Mouse (Mus musculus): ENCODE measurements at regions not wholly inside any gene's neighbourhood (a gene's known extent, or its start where the extent isn't known, plus 50 kb on each side); places are given as distances from the start of the nearest gene placed in this dataset.

DNA sequence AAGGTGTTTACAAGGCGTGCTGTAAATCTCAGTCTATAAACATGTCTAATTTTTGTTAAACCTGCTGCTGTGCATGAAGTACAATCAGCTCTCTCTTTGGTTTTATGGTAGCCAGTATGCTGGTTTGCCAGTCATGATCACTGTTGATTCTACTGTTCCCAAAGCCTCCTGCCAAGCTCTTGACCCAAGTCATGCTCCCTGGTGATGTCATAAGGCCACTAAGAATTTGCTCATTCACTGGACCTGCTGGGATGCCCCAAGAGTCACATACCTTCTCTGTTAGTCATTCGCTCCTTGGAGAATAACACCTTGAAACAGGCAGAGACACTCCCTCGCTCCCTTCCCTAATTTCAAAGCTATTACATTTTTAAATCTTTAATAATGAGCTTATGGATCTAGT is 207.2 kb downstream of the Npr3 start:
- DNase-seq, result no peak
- TF ChIP-seq POLR2A (IDR thresholded peaks at IDR 0.05; ENCODE audit: insufficient read depth, low read depth, low read length), result no peak
- no peak for TF ChIP-seq CTCF (IDR thresholded peaks at IDR 0.05)
- no peak for TF ChIP-seq EP300 (IDR thresholded peaks at IDR 0.05; ENCODE audit: insufficient read depth, low read depth, low read length)
- Histone ChIP-seq H3K27ac (no peak overlapping the region), H3K27me3 (ENCODE audit: control insufficient read depth, insufficient read depth, low read length) (no peaks in the 10 kb centered on the region), H3K9ac (ENCODE audit: low read depth, low read length) (no peak overlapping the region), H3K4me1 (ENCODE audit: control insufficient read depth, insufficient read depth, low read length) (peaks cover 1% of the 10 kb centered on the region), H3K79me2 (replicated peaks; ENCODE audit: control insufficient read depth, insufficient read depth, low read length) (no peaks in the 10 kb centered on the region), H3K36me3 (ENCODE audit: control insufficient read depth, insufficient read depth, low read length) (no peaks in the 10 kb centered on the region), H3K4me3 (no peak overlapping the region)
- intact Hi-C loops (cut with DNase I), result no loop called here
- WGBS, result 95% methylated on average over 3 of the region's 3 CpGs

DNA sequence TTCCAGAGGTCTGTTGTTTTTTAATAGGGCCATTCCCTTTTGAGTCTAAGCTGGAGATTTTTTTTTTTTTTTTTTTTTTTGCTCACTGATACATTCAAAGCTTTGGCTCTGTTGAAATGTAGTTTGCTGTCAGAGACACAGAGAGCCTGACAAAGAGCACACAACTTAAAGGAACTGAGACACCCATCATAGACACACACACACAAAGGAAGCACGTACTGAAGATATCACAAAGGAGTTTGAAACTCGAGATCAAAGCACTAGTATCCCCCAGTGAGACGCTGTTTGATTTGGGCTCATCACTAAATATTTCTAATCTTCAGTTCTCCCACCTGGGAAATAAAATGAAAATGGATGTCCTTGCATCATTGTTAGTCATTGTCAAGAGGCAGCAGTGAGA is 210.0 kb downstream of the Npr3 start:
- no peaks in the 10 kb centered on the region for H3K27me3 ChIP-seq (ENCODE audit: control insufficient read depth, insufficient read depth, low read length)
- H3K27ac ChIP-seq, result no peak overlapping the region
- H3K9ac ChIP-seq (ENCODE audit: low read depth, low read length), result no peak overlapping the region
- H3K4me1 ChIP-seq (ENCODE audit: control insufficient read depth, insufficient read depth, low read length), result peaks cover 1% of the 10 kb centered on the region
- H3K79me2 ChIP-seq (replicated peaks; ENCODE audit: control insufficient read depth, insufficient read depth, low read length), result no peaks in the 10 kb centered on the region
- no peak for DNase-seq
- no peak for TF ChIP-seq CTCF (IDR thresholded peaks at IDR 0.05)
- no peak for TF ChIP-seq EP300 (IDR thresholded peaks at IDR 0.05; ENCODE audit: insufficient read depth, low read depth, low read length)
- no peak for TF ChIP-seq POLR2A (IDR thresholded peaks at IDR 0.05; ENCODE audit: insufficient read depth, low read depth, low read length)
- H3K4me3 ChIP-seq, result no peak overlapping the region
- no peaks in the 10 kb centered on the region for H3K36me3 ChIP-seq (ENCODE audit: control insufficient read depth, insufficient read depth, low read length)
- intact Hi-C loops (cut with DNase I), result no loop called here
- 39% methylated on average over 3 of the region's 3 CpGs for WGBS

DNA sequence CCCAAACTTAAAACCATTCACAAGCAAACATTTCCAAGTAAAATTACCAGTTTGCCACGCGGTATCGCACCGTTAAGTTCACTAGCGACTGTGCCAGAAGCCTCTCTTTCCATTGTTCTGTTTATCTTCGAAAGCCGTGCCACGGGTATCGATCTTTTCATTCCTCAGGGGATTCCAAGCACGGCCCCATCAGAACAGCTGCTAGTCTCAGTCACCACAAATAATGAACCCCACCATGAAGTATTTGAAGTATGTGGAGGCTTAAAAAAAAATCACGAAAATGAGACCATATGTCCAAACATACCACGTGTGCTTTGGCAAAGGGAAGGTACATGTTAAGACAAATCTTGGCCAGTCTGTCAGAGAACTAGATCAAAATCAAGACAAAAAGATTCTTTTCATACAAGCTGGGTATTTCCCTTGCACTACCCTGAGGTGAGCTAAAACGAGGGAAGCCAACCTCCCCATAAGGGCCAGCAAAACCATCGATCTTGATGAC is 213.3 kb downstream of the Npr3 start:
- H3K4me1 ChIP-seq (ENCODE audit: control insufficient read depth, insufficient read depth, low read length), result peaks cover 1% of the 10 kb centered on the region
- H3K4me3 ChIP-seq, result no peak overlapping the region
- WGBS, result 75% methylated on average over 14 of the region's 14 CpGs
- H3K9ac ChIP-seq (ENCODE audit: low read depth, low read length), result no peak overlapping the region
- no peaks in the 10 kb centered on the region for H3K36me3 ChIP-seq (ENCODE audit: control insufficient read depth, insufficient read depth, low read length)
- TF ChIP-seq CTCF (IDR thresholded peaks at IDR 0.05) (no peak), EP300 (IDR thresholded peaks at IDR 0.05; ENCODE audit: insufficient read depth, low read depth, low read length) (no peak), POLR2A (IDR thresholded peaks at IDR 0.05; ENCODE audit: insufficient read depth, low read depth, low read length) (no peak)
- H3K27ac ChIP-seq, result no peak overlapping the region
- no peaks in the 10 kb centered on the region for H3K27me3 ChIP-seq (ENCODE audit: control insufficient read depth, insufficient read depth, low read length)
- intact Hi-C loops (cut with DNase I), result loop anchor here (2.0 kb wide), 1 partner anchor 49 kb away; no protein-coding TSS in a partner anchor
- DNase-seq, result no peak
- no peaks in the 10 kb centered on the region for H3K79me2 ChIP-seq (replicated peaks; ENCODE audit: control insufficient read depth, insufficient read depth, low read length)

DNA sequence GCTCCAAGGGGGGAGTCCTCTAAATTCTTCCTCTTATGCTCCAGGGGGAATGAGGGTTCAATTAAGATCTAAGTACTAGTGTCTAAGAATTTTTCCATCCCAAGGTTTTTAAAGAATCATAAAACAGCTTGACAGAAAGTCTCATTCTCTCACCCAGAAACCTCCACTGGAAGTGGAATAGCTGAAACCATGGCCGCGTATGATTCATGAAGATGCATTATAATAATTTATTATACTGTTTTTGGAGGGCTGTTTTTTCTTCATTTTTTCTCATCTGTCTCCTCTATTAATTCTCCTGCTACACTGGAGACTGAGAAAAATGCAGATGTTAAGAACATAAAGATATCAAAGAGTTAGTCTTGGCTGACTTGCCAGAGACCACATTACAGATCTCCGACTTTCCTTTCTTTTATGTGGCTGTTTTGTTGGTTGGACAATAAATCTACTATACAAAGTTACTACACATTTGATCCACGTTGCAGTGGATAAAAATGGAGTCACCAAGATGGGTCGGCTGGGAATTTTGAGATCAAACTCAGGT is 242.2 kb downstream of the Npr3 start:
- 84% methylated on average over 5 of the region's 5 CpGs for WGBS

DNA sequence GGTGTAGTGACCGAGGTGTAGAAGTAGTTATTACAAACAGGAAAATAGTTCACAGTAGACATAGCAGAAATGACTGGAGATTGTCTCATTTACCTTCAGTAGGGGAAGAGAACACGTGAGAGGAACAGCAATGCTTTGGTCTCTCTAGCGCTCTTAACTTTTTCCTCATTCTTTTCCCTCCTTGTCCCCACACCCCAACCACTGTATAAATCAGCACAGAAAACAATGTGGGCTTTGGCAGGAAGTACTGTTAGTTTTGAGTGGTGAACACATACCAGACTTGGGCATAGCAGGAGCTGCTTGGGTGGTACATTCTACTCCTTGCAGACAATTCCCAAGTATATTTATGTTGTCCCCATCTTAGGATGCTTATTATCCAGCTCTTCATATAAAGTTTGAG is 251.9 kb downstream of the Npr3 start:
- DNase-seq, result no peak
- Histone ChIP-seq H3K9ac (ENCODE audit: low read depth, low read length) (no peak overlapping the region), H3K27ac (no peak overlapping the region), H3K27me3 (ENCODE audit: control insufficient read depth, insufficient read depth, low read length) (no peaks in the 10 kb centered on the region), H3K79me2 (replicated peaks; ENCODE audit: control insufficient read depth, insufficient read depth, low read length) (no peaks in the 10 kb centered on the region), H3K36me3 (ENCODE audit: control insufficient read depth, insufficient read depth, low read length) (no peaks in the 10 kb centered on the region), H3K4me1 (ENCODE audit: control insufficient read depth, insufficient read depth, low read length) (no peaks in the 10 kb centered on the region), H3K4me3 (no peak overlapping the region)
- 82% methylated on average over 3 of the region's 3 CpGs for WGBS
- intact Hi-C loops (cut with DNase I), result no loop called here
- TF ChIP-seq CTCF (IDR thresholded peaks at IDR 0.05) (no peak), POLR2A (IDR thresholded peaks at IDR 0.05; ENCODE audit: insufficient read depth, low read depth, low read length) (no peak), EP300 (IDR thresholded peaks at IDR 0.05; ENCODE audit: insufficient read depth, low read depth, low read length) (no peak)

More for the DNA sequence above, 242.2 kb downstream of the Npr3 start:
- Histone ChIP-seq H3K79me2 (replicated peaks; ENCODE audit: control insufficient read depth, insufficient read depth, low read length) (no peaks in the 10 kb centered on the region), H3K27ac (no peak overlapping the region), H3K4me3 (no peak overlapping the region), H3K36me3 (ENCODE audit: control insufficient read depth, insufficient read depth, low read length) (no peaks in the 10 kb centered on the region), H3K4me1 (ENCODE audit: control insufficient read depth, insufficient read depth, low read length) (no peaks in the 10 kb centered on the region), H3K9ac (ENCODE audit: low read depth, low read length) (no peak overlapping the region), H3K27me3 (ENCODE audit: control insufficient read depth, insufficient read depth, low read length) (no peaks in the 10 kb centered on the region)
- intact Hi-C loops (cut with DNase I), result no loop called here
- TF ChIP-seq CTCF (IDR thresholded peaks at IDR 0.05) (no peak), EP300 (IDR thresholded peaks at IDR 0.05; ENCODE audit: insufficient read depth, low read depth, low read length) (no peak), POLR2A (IDR thresholded peaks at IDR 0.05; ENCODE audit: insufficient read depth, low read depth, low read length) (no peak)
- DNase-seq, result no peak

DNA sequence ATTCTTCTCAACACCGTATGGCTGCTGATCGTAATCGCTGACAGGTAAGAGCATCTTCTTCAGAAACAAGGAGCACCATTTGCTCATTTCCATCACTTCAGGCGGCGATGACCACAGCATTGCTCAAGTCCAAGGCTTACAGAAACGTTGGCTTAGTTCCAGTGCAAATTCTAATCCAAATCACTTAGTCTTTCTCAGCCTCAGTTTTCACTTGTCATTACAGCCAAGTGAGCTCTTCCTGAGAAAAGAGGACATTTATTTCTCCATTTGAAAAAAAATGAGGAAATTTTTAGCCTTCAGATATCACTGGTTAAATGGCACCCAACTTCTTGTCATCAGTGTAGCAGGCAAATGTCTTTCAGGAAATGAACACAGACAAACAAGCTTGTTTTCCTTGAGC is 246.8 kb upstream of the Tars start:
- no peaks in the 10 kb centered on the region for H3K36me3 ChIP-seq (ENCODE audit: control insufficient read depth, insufficient read depth, low read length)
- H3K27me3 ChIP-seq (ENCODE audit: control insufficient read depth, insufficient read depth, low read length), result no peaks in the 10 kb centered on the region
- no peak overlapping the region for H3K27ac ChIP-seq
- no peak for DNase-seq
- no peak for TF ChIP-seq POLR2A (IDR thresholded peaks at IDR 0.05; ENCODE audit: insufficient read depth, low read depth, low read length)
- TF ChIP-seq CTCF (IDR thresholded peaks at IDR 0.05), result no peak
- no peak for TF ChIP-seq EP300 (IDR thresholded peaks at IDR 0.05; ENCODE audit: insufficient read depth, low read depth, low read length)
- no peak overlapping the region for H3K9ac ChIP-seq (ENCODE audit: low read depth, low read length)
- H3K4me3 ChIP-seq, result no peak overlapping the region
- H3K4me1 ChIP-seq (ENCODE audit: control insufficient read depth, insufficient read depth, low read length), result no peaks in the 10 kb centered on the region
- WGBS, result 85% methylated on average over 6 of the region's 6 CpGs
- intact Hi-C loops (cut with DNase I), result no loop called here
- no peaks in the 10 kb centered on the region for H3K79me2 ChIP-seq (replicated peaks; ENCODE audit: control insufficient read depth, insufficient read depth, low read length)
